Mouse (Mus musculus) liver, adult 2 months (tissue): ENCODE data around the gene Plpp7.

Source experiments
- CTCF ChIP-seq: fragments of 200-500 bp; IDR thresholded peaks from 2 replicates; pipeline ENCODE4 v1.5.1; 2011; ENCODE audit warnings: low read depth, low read length, control low read depth
- POLR2A ChIP-seq: fragments of 200-500 bp; IDR thresholded peaks from 2 replicates; pipeline ENCODE4 v1.6.1; 2011; ENCODE audit warnings: low read length, control low read depth; ENCODE audit not compliant: insufficient read depth; ENCODE audit errors: extremely low read depth

GRCm38 (mm10) chr2:32140498-32140934, 45.2 kb downstream of the Plpp7 start:
- TF ChIP-seq CTCF (no peak), POLR2A (no peak)
